Mouse (Mus musculus): ENCODE measurements around the gene Mta3. TPM values are rescaled to one million over a fixed set of nuclear protein-coding genes. Genes with fewer than 3 reads are reported as not detected.

The Mta3 gene
- polyA plus RNA-seq, 1 experiment from 2014 or later = 40.3 TPM

DNA sequence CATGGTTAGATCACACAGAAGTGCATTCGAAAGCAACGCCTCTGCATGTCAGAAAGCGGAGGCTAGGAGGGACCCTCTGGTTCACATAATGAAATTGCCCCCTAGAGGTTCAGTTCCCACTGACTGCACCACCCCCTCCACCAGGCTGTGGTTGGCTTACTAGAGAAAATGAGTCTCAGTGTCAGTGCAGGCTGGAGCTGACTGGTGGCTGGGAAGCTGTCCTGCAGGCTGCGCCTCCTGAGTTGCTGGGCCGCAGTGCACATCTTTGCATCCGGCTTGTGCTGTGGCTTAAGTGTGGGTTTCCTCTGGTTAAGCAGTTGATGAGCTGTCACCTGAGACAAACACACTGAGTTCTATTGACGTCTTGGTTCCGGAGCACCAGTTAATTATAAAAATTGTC lies 66.7 kb downstream of the Mta3 start:
- peaks cover 9% of the 10 kb centered on the region; the same call in 1 of the 2 replicates for H3K4me1 ChIP-seq (replicated peaks)
- 63% methylated on average over 8 of the region's 8 CpGs for WGBS
- peak; percentile 26 for DNase-seq (ENCODE audit: low spot score)
- no peak overlapping the region for H3K4me3 ChIP-seq
- H3K27ac ChIP-seq = no peak overlapping the region
- no peaks in the 10 kb centered on the region for H3K27me3 ChIP-seq (ENCODE audit: insufficient read depth, poor library complexity, severe bottlenecking)
- H3K9me3 ChIP-seq = no peaks in the 10 kb centered on the region
- H3K36me3 ChIP-seq = peaks cover 16% of the 10 kb centered on the region

DNA sequence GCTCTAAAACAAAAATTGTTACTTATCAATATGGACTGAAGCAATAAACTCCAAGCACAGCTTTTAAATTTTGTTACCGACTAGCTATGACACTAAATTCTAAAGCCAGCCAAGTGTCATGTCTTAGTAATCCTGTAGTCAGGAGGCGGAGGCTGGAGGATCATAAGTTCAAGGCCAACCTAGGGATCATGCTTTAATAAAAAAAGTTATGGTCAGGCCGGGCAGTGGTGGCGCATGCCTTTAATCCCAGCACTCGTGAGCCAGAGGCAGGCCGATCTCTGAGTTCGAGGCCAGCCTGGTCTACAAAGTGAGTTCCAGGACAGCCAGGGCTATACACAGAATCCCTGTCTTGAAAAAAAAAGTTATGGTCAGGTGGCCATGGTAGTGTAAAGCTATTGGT lies 71.0 kb downstream of the Mta3 start:
- no peaks in the 10 kb centered on the region for H3K9me3 ChIP-seq
- WGBS = 94% methylated on average over 7 of the region's 7 CpGs
- no peaks in the 10 kb centered on the region for H3K27me3 ChIP-seq (ENCODE audit: insufficient read depth, poor library complexity, severe bottlenecking)

GRCm38 (mm10) chr17:83777462-83778051 lies 71.6 kb downstream of the Mta3 start:
- Histone ChIP-seq H3K27ac (no peak overlapping the region), H3K4me3 (no peak overlapping the region), H3K4me1 (replicated peaks) (peaks cover 6% of the 10 kb centered on the region; the same call in 1 of the 2 replicates), H3K9me3 (no peaks in the 10 kb centered on the region), H3K36me3 (peaks cover 11% of the 10 kb centered on the region), H3K27me3 (ENCODE audit: insufficient read depth, poor library complexity, severe bottlenecking) (no peaks in the 10 kb centered on the region)
- WGBS = 91% methylated on average over 9 of the region's 9 CpGs
- no peak for DNase-seq (ENCODE audit: low spot score)

More for the DNA sequence above, 71.0 kb downstream of the Mta3 start:
- DNase-seq (ENCODE audit: low spot score) = no peak
- Histone ChIP-seq H3K36me3 (peaks cover 11% of the 10 kb centered on the region), H3K27ac (no peak overlapping the region), H3K4me1 (replicated peaks) (peaks cover 6% of the 10 kb centered on the region; the same call in 1 of the 2 replicates), H3K4me3 (no peak overlapping the region)

- H3K36me3 ChIP-seq = peaks cover 19% of the 10 kb centered on the region
- H3K27me3 ChIP-seq (ENCODE audit: insufficient read depth, poor library complexity, severe bottlenecking) = no peaks in the 10 kb centered on the region
- 90% methylated on average over 5 of the region's 5 CpGs for WGBS
- H3K4me1 ChIP-seq (replicated peaks) = no peaks in the 10 kb centered on the region; the same call in 1 of the 2 replicates
- no peaks in the 10 kb centered on the region for H3K9me3 ChIP-seq
- no peak for DNase-seq (ENCODE audit: low spot score)
- H3K27ac ChIP-seq = no peak overlapping the region
- H3K4me3 ChIP-seq = no peak overlapping the region
Measured at GRCm38 (mm10) chr17:83780228-83780627, 74.3 kb downstream of the Mta3 start.

DNA sequence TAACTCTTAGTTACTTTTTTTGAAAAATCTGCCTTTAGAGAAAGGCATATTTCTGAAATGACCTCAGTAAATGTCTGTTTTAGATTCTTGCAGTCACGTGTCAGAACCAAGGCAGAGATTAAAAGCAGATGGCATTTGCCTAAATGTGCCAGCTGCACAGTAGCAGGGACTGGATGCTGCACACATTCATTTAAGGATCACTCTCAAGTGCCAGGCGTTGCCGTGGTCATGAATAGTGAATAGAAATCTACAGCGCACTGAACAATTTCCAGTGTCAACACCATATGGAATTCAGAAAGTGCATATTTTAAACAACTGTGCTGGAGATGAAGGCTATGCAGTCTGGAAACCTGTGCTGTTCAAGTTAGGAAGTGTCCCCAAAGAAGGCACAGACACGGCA lies 76.8 kb downstream of the Mta3 start:
- no peak for DNase-seq (ENCODE audit: low spot score)
- Histone ChIP-seq H3K27me3 (ENCODE audit: insufficient read depth, poor library complexity, severe bottlenecking) (no peaks in the 10 kb centered on the region), H3K27ac (no peak overlapping the region), H3K4me3 (no peak overlapping the region), H3K4me1 (replicated peaks) (no peaks in the 10 kb centered on the region; the same call in 1 of the 2 replicates), H3K36me3 (peaks cover 19% of the 10 kb centered on the region), H3K9me3 (no peaks in the 10 kb centered on the region)
- 73% methylated on average over 5 of the region's 5 CpGs for WGBS

- 94% methylated on average over 6 of the region's 6 CpGs for WGBS
- DNase-seq (ENCODE audit: low spot score) = no peak
- H3K27me3 ChIP-seq (ENCODE audit: insufficient read depth, poor library complexity, severe bottlenecking) = no peaks in the 10 kb centered on the region
- no peak overlapping the region for H3K4me3 ChIP-seq
- no peak overlapping the region for H3K27ac ChIP-seq
- H3K4me1 ChIP-seq (replicated peaks) = no peaks in the 10 kb centered on the region; the same call in 1 of the 2 replicates
- H3K9me3 ChIP-seq = no peaks in the 10 kb centered on the region
- peaks cover 24% of the 10 kb centered on the region for H3K36me3 ChIP-seq
Measured at GRCm38 (mm10) chr17:83786418-83786817, 80.5 kb downstream of the Mta3 start.

GRCm38 (mm10) chr17:83790158-83790557 lies 84.2 kb downstream of the Mta3 start:
- H3K9me3 ChIP-seq = no peaks in the 10 kb centered on the region
- H3K4me1 ChIP-seq (replicated peaks) = no peaks in the 10 kb centered on the region
- 94% methylated on average over 5 of the region's 5 CpGs for WGBS
- DNase-seq (ENCODE audit: low spot score) = no peak
- no peak overlapping the region for H3K27ac ChIP-seq
- H3K4me3 ChIP-seq = no peak overlapping the region
- peaks cover 30% of the 10 kb centered on the region for H3K36me3 ChIP-seq
- no peaks in the 10 kb centered on the region for H3K27me3 ChIP-seq (ENCODE audit: insufficient read depth, poor library complexity, severe bottlenecking)

DNA sequence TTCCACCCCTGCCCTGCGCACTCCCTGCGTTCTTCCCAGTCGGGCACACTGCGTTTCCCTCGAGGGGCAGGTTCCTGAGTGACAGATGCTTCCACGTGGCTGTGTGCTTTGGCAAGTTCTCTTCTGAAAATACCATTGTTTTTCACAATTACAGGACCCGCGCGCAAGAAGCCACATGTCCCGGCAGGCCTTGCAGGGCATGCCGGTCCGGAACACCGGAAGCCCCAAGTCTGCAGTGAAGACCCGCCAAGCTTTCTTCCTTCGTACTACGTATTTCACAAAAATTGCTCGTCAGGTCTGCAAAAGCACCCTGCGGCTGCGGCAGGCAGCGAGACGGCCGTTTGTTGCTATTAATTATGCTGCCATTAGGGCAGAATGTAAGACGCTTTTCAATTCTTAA lies 86.4 kb downstream of the Mta3 start:
- WGBS = 80% methylated on average over 23 of the region's 23 CpGs
- H3K27ac ChIP-seq = no peak overlapping the region
- no peak overlapping the region for H3K4me3 ChIP-seq
- DNase-seq (ENCODE audit: low spot score) = no peak
- H3K36me3 ChIP-seq = peaks cover 23% of the 10 kb centered on the region
- no peaks in the 10 kb centered on the region for H3K27me3 ChIP-seq (ENCODE audit: insufficient read depth, poor library complexity, severe bottlenecking)
- no peaks in the 10 kb centered on the region for H3K9me3 ChIP-seq
- no peaks in the 10 kb centered on the region for H3K4me1 ChIP-seq (replicated peaks)

DNA sequence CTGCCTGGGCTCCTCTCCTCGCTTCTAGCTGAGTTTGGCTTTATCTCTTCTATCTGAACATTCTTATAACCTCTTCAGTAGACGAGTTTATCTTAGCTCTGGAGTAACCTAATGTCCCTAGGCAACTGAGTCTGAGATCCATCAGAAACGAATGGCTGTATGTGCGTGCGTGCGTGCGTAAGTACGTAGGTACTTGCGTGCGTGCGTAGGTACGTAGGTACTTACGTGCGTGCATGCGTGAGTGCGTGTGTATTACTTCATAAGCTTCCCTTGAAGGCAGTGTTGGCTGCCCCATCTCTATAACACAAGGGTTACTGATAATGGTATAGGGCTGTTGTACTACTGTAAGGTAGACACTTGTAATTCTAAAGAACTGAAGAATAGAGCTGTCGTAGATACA lies 89.2 kb downstream of the Mta3 start:
- no peaks in the 10 kb centered on the region for H3K4me1 ChIP-seq (replicated peaks)
- WGBS = 95% methylated on average over 17 of the region's 17 CpGs

GRCm38 (mm10) chr17:83799506-83800050 lies 93.6 kb downstream of the Mta3 start:
- Histone ChIP-seq H3K27me3 (ENCODE audit: insufficient read depth, poor library complexity, severe bottlenecking) (no peaks in the 10 kb centered on the region), H3K4me1 (replicated peaks) (peaks cover 10% of the 10 kb centered on the region)
- 95% methylated on average over 11 of the region's 11 CpGs for WGBS

More for the DNA sequence above, 89.2 kb downstream of the Mta3 start:
- H3K36me3 ChIP-seq = peaks cover 14% of the 10 kb centered on the region
- H3K27me3 ChIP-seq (ENCODE audit: insufficient read depth, poor library complexity, severe bottlenecking) = no peaks in the 10 kb centered on the region
- H3K4me3 ChIP-seq = no peak overlapping the region
- no peak overlapping the region for H3K27ac ChIP-seq
- no peak for DNase-seq (ENCODE audit: low spot score)
- no peaks in the 10 kb centered on the region for H3K9me3 ChIP-seq

DNA sequence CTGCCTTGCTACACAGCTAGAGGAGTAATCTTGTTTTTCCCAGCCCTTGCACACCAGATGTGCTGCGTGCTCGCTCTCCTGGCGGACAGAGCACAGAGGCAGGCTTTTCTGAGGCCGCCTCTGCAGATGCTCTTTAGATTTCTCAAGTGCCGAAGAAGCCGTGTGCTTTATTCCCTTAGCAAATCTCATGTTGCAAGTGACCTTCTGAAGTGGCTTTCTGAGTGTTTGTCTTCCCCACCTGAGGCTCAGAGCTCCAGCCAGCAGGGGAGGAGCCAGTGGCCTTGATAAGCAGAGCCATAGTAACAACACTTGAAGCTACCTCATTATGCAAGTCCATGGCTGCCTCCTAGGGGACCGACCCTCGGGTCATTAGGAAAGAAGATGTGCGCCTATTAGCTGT lies 98.0 kb downstream of the Mta3 start:
- Histone ChIP-seq H3K9me3 (no peaks in the 10 kb centered on the region), H3K27ac (no peak overlapping the region), H3K36me3 (peaks cover 30% of the 10 kb centered on the region), H3K27me3 (ENCODE audit: insufficient read depth, poor library complexity, severe bottlenecking) (no peaks in the 10 kb centered on the region), H3K4me3 (no peak overlapping the region), H3K4me1 (replicated peaks) (peaks cover 12% of the 10 kb centered on the region)
- WGBS = 67% methylated on average over 9 of the region's 9 CpGs
- DNase-seq (ENCODE audit: low spot score) = no peak

More at GRCm38 (mm10) chr17:83799506-83800050, 93.6 kb downstream of the Mta3 start:
- no peak overlapping the region for H3K27ac ChIP-seq
- peaks cover 6% of the 10 kb centered on the region; the same call in 1 of the 2 replicates for H3K36me3 ChIP-seq
- no peaks in the 10 kb centered on the region for H3K9me3 ChIP-seq
- DNase-seq (ENCODE audit: low spot score) = no peak
- no peak overlapping the region for H3K4me3 ChIP-seq

DNA sequence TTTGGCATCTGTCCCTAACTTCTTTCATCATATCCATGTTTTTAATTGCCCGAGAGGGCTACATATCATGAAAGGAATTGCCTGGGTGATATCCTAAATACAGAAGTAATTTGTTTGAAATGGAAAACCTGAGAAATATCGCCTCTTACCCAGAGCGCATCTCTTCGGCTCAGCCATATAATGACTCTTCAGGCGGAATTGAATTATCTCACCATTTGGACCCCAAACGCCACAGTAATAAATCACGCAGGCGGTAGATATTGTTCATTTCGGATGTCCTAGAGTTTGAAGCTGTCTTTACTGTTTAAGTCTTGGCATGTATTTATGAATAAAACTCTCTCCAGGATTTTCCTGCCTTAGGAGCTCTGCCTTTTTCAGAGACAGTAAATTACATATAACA lies 99.1 kb downstream of the Mta3 start:
- no peaks in the 10 kb centered on the region for H3K9me3 ChIP-seq
- no peak overlapping the region for H3K4me3 ChIP-seq
- peaks cover 30% of the 10 kb centered on the region for H3K36me3 ChIP-seq
- no peak overlapping the region for H3K27ac ChIP-seq
- no peak for DNase-seq (ENCODE audit: low spot score)
- peaks cover 12% of the 10 kb centered on the region for H3K4me1 ChIP-seq (replicated peaks)
- WGBS = 95% methylated on average over 9 of the region's 9 CpGs
- H3K27me3 ChIP-seq (ENCODE audit: insufficient read depth, poor library complexity, severe bottlenecking) = no peaks in the 10 kb centered on the region

GRCm38 (mm10) chr17:83807345-83807744 lies 101.4 kb downstream of the Mta3 start:
- peaks cover 33% of the 10 kb centered on the region for H3K36me3 ChIP-seq
- H3K4me1 ChIP-seq (replicated peaks) = peaks cover 12% of the 10 kb centered on the region

More at GRCm38 (mm10) chr17:83807345-83807744, 101.4 kb downstream of the Mta3 start:
- Histone ChIP-seq H3K27ac (no peak overlapping the region), H3K27me3 (ENCODE audit: insufficient read depth, poor library complexity, severe bottlenecking) (no peaks in the 10 kb centered on the region), H3K9me3 (no peaks in the 10 kb centered on the region), H3K4me3 (no peak overlapping the region)
- WGBS = 84% methylated on average over 7 of the region's 7 CpGs
- DNase-seq (ENCODE audit: low spot score) = no peak

Data from hindbrain, embryonic 10.5 days (tissue).